Mouse (Mus musculus): ENCODE measurements around the gene Gm8947. TPM values are rescaled to one million over a fixed set of nuclear protein-coding genes. Genes with fewer than 3 reads are reported as not detected.
"Not testable (repeated sequence)": the region's sequence is repeated elsewhere in the genome, so short reads cannot be mapped to it uniquely, and the experiment has no call there.

Gene Gm8947
- polyA plus RNA-seq (2015; fragmentation: Nextera tagmentation; extraction: Ambion mirVana): not detected in 2 replicates

DNA sequence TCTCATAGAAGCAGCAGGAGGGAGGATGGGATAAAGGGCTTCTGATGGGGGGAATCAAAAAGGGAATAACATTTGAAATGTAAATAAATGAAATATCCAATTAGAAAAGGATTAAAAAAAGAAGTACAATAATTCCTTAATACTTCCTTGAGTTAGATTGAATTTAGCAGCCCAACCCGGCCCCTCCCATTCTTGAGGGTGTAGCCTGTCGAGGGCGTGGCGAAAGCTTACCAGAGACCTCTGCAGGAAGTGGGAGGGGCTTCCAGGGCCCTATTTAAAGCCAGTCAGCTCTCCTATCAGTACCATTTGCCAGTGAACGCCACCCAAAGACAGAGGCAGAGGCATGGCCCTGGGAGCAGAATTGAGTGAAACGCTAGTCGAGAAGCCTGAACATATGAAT is at the start of gene Gm8947:
Gene Gm8947 (plus strand): TSS at position 302 of the 400 bp plus-strand sequence.
- not testable (repeated sequence) for H3K27ac ChIP-seq (ENCODE audit: low read length); H3K36me3 ChIP-seq (ENCODE audit: control insufficient read depth, insufficient read depth); H3K4me3 ChIP-seq (ENCODE audit: low read length); H3K9me3 ChIP-seq (replicated peaks; ENCODE audit: control insufficient read depth, low read length); H3K9ac ChIP-seq (ENCODE audit: low read length); H3K4me2 ChIP-seq (ENCODE audit: low read depth, low read length); H3K4me1 ChIP-seq (ENCODE audit: control insufficient read depth, insufficient read depth, low read length); H3K27me3 ChIP-seq (ENCODE audit: control insufficient read depth, insufficient read depth, low read length); ATAC-seq (replicated peaks; ENCODE audit: extremely low read depth, insufficient read depth, low FRiP score)
- WGBS: no CpG with 5 or more reads among the region's 7 CpGs

- no peak overlapping the region for H3K4me2 ChIP-seq (ENCODE audit: low read depth, low read length)
- H3K9me3 ChIP-seq (replicated peaks; ENCODE audit: control insufficient read depth, low read length): no peaks in the 10 kb centered on the region
- no peaks in the 10 kb centered on the region for H3K36me3 ChIP-seq (ENCODE audit: control insufficient read depth, insufficient read depth)
- H3K4me3 ChIP-seq (ENCODE audit: low read length): no peak overlapping the region
- H3K27me3 ChIP-seq (ENCODE audit: control insufficient read depth, insufficient read depth, low read length): no peaks in the 10 kb centered on the region
- peak overlapping the region; percentile 82 for H3K27ac ChIP-seq (ENCODE audit: low read length)
- WGBS: 21% methylated on average over 6 of the region's 6 CpGs
- H3K4me1 ChIP-seq (ENCODE audit: control insufficient read depth, insufficient read depth, low read length): peaks cover 16% of the 10 kb centered on the region
- peak; percentile 85 for ATAC-seq (replicated peaks; ENCODE audit: extremely low read depth, insufficient read depth, low FRiP score)
- peak overlapping the region; percentile 26; the same call in 1 of the 2 replicates for H3K9ac ChIP-seq (ENCODE audit: low read length)
These were observed 47.6 kb upstream of the Gm8947 start for GRCm38 (mm10) chr1:151144471-151145146.

DNA sequence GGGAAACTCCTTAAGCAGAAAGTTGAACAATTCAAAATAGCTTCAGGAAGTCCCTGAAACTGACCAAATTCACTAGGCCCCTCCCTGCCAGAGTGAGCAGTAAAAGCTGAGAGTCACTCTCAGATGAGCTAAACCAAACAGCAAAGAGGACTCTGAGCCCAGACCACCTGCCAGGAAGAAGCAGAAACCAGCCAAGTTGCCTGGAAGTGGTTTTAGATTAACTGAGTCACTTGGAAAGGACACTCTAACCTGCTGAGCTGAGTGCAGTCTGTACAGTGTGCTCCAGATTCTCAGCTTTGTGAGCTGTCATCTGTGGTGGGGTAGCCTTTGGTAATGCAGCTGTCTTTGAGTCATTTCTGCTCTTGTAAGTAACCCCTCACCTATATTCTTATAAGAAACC is 44.4 kb upstream of the Gm8947 start:
- Histone ChIP-seq H3K9ac (ENCODE audit: low read length) (no peak overlapping the region), H3K4me3 (ENCODE audit: low read length) (no peak overlapping the region), H3K27me3 (ENCODE audit: control insufficient read depth, insufficient read depth, low read length) (no peaks in the 10 kb centered on the region), H3K27ac (ENCODE audit: low read length) (no peak overlapping the region), H3K4me2 (ENCODE audit: low read depth, low read length) (no peak overlapping the region), H3K36me3 (ENCODE audit: control insufficient read depth, insufficient read depth) (no peaks in the 10 kb centered on the region), H3K9me3 (replicated peaks; ENCODE audit: control insufficient read depth, low read length) (no peaks in the 10 kb centered on the region), H3K4me1 (ENCODE audit: control insufficient read depth, insufficient read depth, low read length) (peaks cover 19% of the 10 kb centered on the region)
- no peak for ATAC-seq (replicated peaks; ENCODE audit: extremely low read depth, insufficient read depth, low FRiP score)

- no peak for ATAC-seq (replicated peaks; ENCODE audit: extremely low read depth, insufficient read depth, low FRiP score)
- Histone ChIP-seq H3K36me3 (ENCODE audit: control insufficient read depth, insufficient read depth) (no peaks in the 10 kb centered on the region), H3K4me1 (ENCODE audit: control insufficient read depth, insufficient read depth, low read length) (peaks cover 11% of the 10 kb centered on the region), H3K4me2 (ENCODE audit: low read depth, low read length) (no peak overlapping the region), H3K27ac (ENCODE audit: low read length) (no peak overlapping the region), H3K27me3 (ENCODE audit: control insufficient read depth, insufficient read depth, low read length) (no peaks in the 10 kb centered on the region), H3K9ac (ENCODE audit: low read length) (no peak overlapping the region), H3K9me3 (replicated peaks; ENCODE audit: control insufficient read depth, low read length) (no peaks in the 10 kb centered on the region), H3K4me3 (ENCODE audit: low read length) (no peak overlapping the region)
- 91% methylated on average over 7 of the region's 7 CpGs for WGBS
These were observed 42.0 kb upstream of the Gm8947 start for GRCm38 (mm10) chr1:151150211-151150610.

- ATAC-seq (replicated peaks; ENCODE audit: extremely low read depth, insufficient read depth, low FRiP score): no peak
- WGBS: 65% methylated on average over 2 of the region's 2 CpGs
These were observed 41.1 kb upstream of the Gm8947 start for GRCm38 (mm10) chr1:151151089-151151488.

GRCm38 (mm10) chr1:151153056-151153652 is 39.0 kb upstream of the Gm8947 start:
- no peak overlapping the region for H3K4me3 ChIP-seq (ENCODE audit: low read length)
- H3K4me2 ChIP-seq (ENCODE audit: low read depth, low read length): peak overlapping the region; percentile 17; the same call in 1 of the 2 replicates
- WGBS: 40% methylated on average over 6 of the region's 6 CpGs
- H3K27me3 ChIP-seq (ENCODE audit: control insufficient read depth, insufficient read depth, low read length): no peaks in the 10 kb centered on the region
- no peak overlapping the region; the same call in 1 of the 2 replicates for H3K9ac ChIP-seq (ENCODE audit: low read length)
- H3K36me3 ChIP-seq (ENCODE audit: control insufficient read depth, insufficient read depth): no peaks in the 10 kb centered on the region
- H3K27ac ChIP-seq (ENCODE audit: low read length): peak overlapping the region; percentile 77
- ATAC-seq (replicated peaks; ENCODE audit: extremely low read depth, insufficient read depth, low FRiP score): peak; percentile 79
- no peaks in the 10 kb centered on the region for H3K9me3 ChIP-seq (replicated peaks; ENCODE audit: control insufficient read depth, low read length)
- peaks cover 21% of the 10 kb centered on the region for H3K4me1 ChIP-seq (ENCODE audit: control insufficient read depth, insufficient read depth, low read length)

More at GRCm38 (mm10) chr1:151151089-151151488, 41.1 kb upstream of the Gm8947 start:
- Histone ChIP-seq H3K4me1 (ENCODE audit: control insufficient read depth, insufficient read depth, low read length) (peaks cover 9% of the 10 kb centered on the region), H3K9me3 (replicated peaks; ENCODE audit: control insufficient read depth, low read length) (no peaks in the 10 kb centered on the region), H3K36me3 (ENCODE audit: control insufficient read depth, insufficient read depth) (no peaks in the 10 kb centered on the region), H3K27me3 (ENCODE audit: control insufficient read depth, insufficient read depth, low read length) (no peaks in the 10 kb centered on the region), H3K9ac (ENCODE audit: low read length) (no peak overlapping the region), H3K4me3 (ENCODE audit: low read length) (no peak overlapping the region), H3K4me2 (ENCODE audit: low read depth, low read length) (no peak overlapping the region), H3K27ac (ENCODE audit: low read length) (no peak overlapping the region)

DNA sequence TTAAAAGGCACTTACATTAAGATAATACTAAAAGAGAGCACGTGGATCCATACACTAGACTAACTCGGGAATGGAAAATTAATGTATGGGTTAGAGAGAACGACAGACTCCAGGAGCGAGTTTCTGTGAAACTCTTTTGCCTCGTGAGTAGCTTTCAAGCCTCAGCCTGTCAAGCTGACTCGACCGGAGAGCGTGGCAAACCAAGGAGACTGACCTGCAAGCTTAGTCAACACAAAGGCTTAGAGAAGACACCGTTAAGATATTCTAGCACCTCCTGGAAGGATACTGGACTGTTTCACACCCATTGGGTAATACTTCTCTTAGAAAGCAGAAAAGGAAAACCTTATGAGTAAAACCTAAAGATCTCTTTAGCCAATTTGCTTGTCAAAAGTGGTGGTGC is 38.0 kb upstream of the Gm8947 start:
- H3K4me3 ChIP-seq (ENCODE audit: low read length); H3K27me3 ChIP-seq (ENCODE audit: control insufficient read depth, insufficient read depth, low read length); ATAC-seq (replicated peaks; ENCODE audit: extremely low read depth, insufficient read depth, low FRiP score); H3K9ac ChIP-seq (ENCODE audit: low read length); H3K9me3 ChIP-seq (replicated peaks; ENCODE audit: control insufficient read depth, low read length); H3K27ac ChIP-seq (ENCODE audit: low read length); H3K36me3 ChIP-seq (ENCODE audit: control insufficient read depth, insufficient read depth); H3K4me2 ChIP-seq (ENCODE audit: low read depth, low read length): not testable (repeated sequence)
- peaks cover 21% of the 10 kb centered on the region for H3K4me1 ChIP-seq (ENCODE audit: control insufficient read depth, insufficient read depth, low read length)
- 84% methylated on average over 9 of the region's 9 CpGs for WGBS

DNA sequence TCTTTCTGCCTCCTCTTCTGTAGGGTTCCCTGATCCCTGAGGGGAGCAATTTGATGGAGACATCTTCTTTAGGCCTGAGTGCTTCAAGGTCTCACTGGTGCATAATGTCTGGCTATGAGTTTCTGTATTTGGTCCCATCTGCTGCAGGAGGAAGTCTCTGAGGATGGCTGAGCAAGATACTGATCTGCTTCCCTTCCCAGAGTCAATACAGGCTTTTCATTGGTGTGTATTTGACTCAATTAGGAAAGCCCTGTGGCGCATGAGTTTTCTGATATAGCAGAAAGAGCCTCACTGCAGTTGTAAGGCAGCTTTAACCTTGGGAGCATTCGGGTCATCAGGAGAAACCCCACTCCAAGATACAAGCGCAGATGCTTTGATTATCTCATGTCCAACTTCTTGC is 36.0 kb upstream of the Gm8947 start:
- peak overlapping the region; percentile 48 for H3K27ac ChIP-seq (ENCODE audit: low read length)
- 86% methylated on average over 3 of the region's 3 CpGs for WGBS
- ATAC-seq (replicated peaks; ENCODE audit: extremely low read depth, insufficient read depth, low FRiP score): no peak

More for the DNA sequence above, 36.0 kb upstream of the Gm8947 start:
- Histone ChIP-seq H3K4me1 (ENCODE audit: control insufficient read depth, insufficient read depth, low read length) (peaks cover 21% of the 10 kb centered on the region), H3K36me3 (ENCODE audit: control insufficient read depth, insufficient read depth) (no peaks in the 10 kb centered on the region), H3K27me3 (ENCODE audit: control insufficient read depth, insufficient read depth, low read length) (no peaks in the 10 kb centered on the region), H3K9me3 (replicated peaks; ENCODE audit: control insufficient read depth, low read length) (no peaks in the 10 kb centered on the region), H3K4me3 (ENCODE audit: low read length) (no peak overlapping the region), H3K4me2 (ENCODE audit: low read depth, low read length) (no peak overlapping the region), H3K9ac (ENCODE audit: low read length) (no peak overlapping the region)

All from heart, embryonic 16.5 days (tissue).